Mouse (Mus musculus): ENCODE data around the gene Serinc3.
A peak's percentile ranks its signal among the peaks of the same experiment; 100 is the strongest.
"Not testable (repeated sequence)": the region's sequence is repeated elsewhere in the genome, so short reads cannot be mapped to it uniquely, and the experiment has no call there.

Serinc3 gene

DNA sequence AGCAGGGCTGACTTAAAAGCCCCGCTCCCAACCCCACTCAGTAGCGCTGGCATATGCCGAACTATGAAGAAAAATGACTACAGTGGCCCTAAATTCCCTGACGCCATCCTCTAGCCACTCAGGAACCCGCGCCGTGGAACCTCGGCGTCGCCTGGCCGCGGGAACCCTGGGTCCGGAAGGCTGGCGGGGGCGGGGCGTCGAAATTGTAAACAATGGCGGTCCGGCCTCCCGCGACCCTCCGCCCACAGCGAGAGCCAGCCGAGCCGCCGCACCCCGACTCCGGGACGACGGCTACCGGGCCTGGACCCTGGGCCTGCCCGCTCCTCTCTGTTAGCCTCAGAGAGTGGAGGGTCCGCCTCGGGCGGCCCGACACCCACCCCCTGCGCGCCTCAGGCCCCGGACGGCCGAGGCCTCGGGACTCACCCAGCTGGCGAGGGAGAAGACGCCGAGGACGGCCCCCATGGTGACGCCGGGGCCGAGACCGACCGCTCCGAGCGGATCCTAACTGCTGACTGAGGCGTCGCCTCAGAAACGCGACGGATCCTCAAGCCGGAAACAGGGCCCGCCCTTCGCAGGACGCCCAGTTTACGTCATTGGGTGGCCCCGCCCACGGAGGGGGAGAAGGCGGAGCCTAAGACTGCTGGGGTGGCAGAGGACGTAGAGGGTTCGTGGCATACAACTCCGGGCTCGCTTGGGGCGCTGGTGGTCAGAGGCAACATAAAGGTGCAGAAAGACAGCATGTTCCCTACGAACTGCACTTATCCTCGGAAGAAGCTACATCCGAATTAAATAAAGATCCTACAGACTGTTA lies at the start of gene Serinc3:
Gene Serinc3, minus strand, starts transcription at position 557 of the 811 bp plus-strand sequence.
- peak; percentile 99 for DNase-seq

DNA sequence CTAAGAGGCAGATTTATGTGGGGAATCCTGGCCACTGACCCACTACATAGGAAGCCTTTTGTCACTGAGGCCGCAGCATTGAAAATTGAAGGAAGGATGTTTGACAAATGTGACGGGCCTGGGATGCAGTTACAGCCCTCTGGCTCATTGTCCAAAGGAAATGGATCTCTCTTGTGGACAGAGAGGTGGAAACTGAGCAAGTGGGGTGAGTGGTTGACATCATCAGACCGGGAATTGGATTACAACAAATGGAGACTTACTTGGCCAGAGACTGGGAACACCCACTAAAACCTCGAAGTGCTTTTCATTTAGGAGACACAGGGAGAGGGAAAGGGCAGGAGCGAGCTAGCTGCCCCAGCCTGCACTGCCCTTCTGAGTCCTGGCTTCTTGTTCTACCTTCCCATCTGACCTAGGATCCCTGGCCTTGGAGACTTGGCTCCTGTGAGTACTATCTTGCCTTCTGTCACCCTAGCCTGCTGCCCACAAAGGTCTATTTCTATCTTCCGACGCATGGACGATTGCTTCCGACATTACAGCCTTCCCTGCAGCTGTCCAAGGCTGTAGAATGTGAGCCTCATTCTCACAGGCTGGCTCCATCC lies 48.9 kb upstream of the Serinc3 start:
- peak; percentile 35 for DNase-seq

DNA sequence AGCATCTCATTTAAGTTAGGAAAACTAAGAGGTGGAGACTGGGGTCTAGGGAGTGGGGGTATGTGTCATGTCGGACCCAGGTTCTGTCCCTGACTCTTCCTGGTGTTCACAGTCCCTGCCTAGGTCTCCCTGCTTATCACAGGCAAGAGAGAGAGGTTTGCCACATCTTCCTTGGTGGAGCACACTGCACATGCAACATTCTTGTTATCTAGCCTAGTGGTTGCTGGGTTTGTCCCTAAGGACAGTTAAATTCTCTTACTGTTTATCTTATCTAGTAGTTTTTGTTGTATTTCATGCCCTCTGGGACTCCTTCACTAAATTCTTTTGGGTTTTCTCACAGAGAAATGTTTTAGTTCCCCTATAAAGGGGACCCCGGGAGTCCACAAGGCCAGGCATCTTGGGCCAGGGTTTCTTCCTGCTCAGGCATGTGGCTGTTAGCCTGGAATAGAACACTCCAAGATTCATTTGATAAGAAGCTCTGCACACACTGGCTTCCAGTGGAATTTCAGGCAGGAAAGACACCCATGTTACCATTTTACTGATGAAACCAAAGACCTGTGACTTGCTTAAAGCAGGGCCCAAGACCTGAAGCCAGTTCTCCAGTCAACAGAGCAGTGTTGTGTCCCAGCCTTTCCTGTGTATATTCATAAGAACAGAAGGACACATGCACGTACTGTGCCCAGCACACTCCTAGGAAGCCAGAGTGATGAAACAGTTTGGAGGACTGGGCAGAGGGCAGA lies 48.1 kb upstream of the Serinc3 start:
- no peak for DNase-seq

DNA sequence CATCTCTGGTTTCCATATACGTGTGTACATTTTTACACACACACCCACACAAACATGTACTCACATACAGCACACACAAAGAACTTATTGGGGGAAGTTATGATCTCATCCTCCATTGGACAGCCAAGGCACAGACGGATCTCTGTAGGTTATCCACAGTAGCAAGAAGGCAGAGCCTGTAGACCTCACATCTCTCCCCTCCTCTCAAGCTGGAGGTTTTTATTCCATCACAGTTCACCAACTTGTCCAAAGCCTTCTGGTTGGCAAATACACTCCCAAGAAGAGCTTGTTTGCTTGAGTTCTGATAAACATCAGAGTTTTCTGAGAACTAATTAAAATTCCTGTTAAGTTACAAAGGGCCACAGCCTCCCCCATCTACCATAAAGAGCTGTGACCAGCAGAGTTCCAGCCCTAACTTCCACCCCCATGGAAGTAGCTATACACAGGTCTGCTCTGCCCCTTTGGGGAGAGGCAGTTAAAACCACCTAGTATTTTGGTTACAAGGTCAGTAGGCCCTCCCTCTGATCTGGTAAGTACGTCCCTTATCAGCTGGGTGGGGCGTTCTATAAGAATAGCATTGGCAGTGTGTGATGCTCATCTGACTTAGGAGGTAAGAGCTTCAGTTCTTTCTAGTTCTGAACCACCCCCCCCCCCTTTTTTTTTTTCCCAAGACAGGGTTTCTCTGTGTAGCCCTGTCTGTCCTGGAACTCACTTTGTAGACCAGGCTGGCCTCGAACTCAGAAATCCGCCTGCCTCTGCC lies 47.1 kb upstream of the Serinc3 start:
- no peak for DNase-seq

DNA sequence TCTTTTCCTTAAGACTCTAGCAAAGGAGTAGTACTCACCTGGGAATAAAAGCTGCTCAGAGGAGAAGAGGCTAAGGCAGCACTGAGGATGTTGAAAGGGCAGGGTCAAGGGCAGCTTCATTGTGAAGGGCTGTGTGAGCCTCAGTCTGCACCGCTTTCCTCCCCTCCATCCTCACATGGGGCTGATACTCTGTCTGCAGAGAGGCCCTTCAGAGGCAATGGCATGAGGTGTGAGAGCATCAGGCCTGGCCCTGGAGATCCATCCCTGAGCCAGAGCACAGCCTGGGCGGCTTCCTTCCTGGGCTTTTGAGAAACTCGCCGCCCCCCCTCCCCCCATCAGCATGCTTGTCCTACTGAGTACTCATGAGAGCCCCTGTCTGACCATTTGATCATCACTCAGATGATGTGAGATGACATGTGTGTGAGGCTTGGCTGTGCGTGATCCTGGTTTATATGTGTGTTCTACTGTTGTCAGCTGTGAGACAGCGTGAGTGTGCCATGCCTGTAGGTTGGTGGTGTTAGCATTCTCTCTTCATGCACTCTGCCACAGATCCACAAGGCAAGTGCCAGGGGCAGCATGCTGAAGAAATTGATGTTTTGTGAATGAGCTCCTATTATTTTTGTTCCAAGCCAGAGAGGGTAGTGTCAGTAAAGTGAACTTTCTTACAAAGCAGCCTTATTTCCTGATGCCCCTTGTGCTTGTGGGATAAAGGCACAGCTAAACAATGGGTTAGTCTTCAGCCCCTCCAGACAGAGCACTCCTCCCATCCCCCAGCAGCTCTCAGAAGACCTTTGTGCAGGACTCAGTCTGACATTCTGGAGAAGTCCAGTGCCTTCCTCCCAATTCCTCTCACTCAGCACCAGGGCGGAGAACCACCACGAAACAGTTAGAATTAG lies 45.7 kb upstream of the Serinc3 start:
- no peak for DNase-seq

DNA sequence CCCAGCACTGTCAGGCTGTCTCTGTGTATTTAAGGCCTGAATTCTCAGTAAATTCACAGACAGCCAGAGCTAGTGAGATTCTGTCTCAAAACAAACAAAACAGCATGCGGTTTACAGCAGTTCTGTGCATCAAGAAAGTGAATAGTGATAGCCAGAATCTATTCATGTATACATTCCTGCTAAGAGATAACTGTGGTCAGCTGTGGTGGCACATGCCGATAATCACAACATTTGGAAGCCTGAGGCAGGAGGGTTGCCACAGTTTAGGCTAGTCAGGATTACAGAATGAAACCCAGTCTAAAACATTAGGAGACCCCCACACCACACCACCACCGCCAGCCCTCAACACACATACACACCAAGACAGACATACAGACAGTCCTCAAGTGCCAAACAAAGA lies 44.8 kb upstream of the Serinc3 start:
- no peak for DNase-seq

DNA sequence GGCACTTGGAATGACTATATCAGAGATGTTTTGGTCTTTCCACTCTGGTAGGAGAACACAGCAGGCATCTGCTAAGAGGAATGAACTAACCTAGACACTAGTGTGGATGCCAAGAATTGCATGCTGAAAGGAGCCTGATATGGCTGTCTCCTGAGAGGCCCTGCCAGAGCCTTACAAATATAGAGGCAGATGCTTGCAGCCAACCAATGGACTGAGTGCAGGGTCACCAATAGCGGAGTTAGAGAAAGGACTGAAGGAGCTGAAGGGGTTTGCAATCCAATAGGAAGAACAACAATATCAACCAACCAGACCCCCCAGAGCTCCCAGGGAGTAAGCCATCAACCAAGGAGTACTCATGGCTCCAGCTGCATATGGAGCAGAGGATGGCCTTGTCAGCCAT lies 43.4 kb upstream of the Serinc3 start:
- not testable (repeated sequence) for DNase-seq

DNA sequence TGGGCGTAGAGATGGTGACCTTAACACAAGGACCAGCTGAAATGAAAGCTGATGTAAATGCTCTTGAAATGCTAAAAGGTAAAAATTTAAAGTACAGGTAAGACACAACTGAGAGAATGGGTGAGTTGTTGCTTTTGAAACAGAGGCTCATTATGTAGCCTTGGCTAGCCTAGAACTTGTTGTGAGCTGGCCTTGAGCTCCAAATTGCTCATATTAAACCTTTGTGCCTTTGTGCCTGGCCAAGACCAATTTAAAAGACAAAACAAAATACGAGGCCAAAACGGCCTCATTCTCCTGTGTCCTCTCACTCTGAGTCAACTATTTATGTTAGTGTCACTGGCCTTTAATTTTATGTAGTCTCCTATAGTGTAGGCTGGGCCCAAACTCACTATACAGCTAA lies 42.0 kb upstream of the Serinc3 start:
- no peak for DNase-seq

DNA sequence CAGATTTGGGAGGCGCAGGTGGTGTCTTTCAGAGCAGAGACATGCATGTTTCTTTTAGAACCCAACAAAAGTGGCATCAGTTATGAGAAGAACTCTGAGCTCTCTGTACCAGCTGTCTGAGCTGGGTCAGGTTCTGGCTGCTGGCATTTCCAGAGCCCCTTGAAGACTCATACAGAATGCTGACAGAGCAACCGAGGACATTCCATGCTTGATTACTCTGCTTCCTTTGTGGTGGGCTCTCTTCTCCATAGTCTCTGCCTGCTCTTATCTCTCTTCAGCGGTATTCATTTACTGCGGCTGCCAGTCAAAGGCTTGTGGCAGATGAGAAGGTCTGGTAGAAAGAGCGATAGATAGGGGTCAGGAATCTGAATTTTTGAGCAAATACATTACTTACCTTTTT lies 41.3 kb upstream of the Serinc3 start:
- DNase-seq, result no peak

DNA sequence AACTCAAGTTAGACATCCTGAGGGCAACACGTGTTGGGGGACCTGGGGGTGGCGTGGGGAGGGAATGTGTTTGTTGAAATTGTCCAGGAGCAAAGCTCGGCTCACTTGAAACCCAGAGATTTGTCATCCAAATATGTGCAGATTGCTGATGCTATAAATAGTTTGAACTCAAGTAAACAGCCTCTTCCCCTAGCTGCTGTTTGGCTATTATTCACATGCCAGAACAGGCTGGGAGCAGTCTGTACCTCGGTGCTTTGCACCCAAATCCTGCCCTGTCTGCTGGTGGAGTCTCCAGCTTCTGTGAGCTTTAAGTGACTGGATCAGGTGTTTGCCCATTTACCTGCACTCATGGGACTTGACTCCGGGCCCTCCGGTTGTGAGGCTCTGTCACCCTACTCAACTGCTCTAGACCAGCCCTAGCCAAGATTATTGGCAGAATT lies 40.9 kb upstream of the Serinc3 start:
- peak; percentile 64 for DNase-seq

DNA sequence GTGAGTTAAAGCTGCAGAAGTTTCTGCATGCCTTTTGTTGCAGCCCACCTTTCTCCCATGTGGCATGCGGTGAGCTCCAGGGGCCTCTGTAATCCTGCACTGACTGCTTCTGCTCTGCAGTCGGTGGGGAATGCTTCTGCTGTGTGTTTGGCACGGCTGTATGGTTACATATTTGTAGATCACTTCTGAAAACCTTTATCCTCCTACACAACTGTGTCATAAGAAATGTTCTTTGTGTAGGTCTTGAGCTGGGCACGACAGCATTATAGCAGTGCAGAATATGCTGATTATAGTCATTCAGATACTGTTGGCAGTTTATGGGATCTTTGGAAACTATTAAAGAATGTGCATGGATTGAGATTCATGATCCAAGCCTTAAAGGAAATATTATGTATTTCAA lies 40.4 kb upstream of the Serinc3 start:
- no peak for DNase-seq

DNA sequence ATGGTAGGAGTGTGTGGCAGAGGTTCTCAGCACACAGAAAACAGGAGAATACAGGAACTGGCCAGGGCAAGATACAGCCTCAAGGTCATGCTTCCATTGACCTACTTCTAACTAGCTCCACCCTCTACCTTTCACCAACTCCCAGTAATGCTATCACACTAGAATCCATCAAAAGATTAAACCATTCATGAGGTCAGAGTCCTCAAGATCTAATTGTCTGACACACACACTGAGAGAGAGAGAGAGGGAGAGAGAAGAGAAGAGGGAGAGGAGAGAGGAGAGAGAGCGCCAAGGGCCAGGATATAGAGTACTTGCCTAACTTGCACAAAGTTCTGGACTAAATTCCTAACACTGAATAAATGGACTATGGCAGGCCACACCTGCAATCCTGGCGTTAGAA lies 37.4 kb upstream of the Serinc3 start:
- no peak for DNase-seq

DNA sequence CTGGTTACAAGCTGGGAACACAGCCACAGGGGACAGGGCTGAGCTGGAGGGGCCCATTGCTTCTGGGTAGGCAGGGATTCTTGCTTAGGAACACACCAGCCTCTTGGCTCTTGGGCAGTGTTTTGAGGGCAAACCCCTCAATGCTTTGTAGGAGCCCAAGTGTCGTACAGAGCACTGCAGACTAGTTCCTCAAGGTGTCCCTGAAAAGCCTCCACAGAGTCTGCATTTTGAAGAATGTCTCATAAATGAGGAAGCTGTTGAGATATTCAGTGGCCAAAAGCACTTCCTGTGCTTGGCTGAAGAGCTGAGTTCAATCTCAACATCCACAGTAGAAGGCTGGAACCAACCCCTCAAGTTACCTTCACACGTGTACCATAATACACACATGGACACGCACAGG lies 31.8 kb upstream of the Serinc3 start:
- DNase-seq, result no peak

DNA sequence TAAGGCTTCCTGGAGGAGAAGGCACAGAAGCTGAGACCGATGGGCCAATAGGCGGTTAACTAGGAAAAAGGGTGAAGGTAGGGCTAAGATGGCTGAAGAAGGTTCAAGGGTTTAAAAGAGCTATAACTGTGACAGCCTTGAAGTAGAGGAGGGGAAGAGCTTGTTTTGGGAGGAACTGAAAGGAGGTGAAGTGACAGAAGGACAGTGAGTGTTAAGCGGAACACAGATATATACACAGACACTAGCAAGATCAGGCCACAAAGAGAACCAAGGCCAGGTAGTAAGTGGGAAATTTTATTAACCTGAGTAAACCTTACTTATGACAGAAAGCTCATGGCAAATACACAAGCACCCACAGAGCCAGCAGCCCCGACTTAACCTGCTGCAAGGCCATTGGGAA lies 31.4 kb upstream of the Serinc3 start:
- no peak for DNase-seq

DNA sequence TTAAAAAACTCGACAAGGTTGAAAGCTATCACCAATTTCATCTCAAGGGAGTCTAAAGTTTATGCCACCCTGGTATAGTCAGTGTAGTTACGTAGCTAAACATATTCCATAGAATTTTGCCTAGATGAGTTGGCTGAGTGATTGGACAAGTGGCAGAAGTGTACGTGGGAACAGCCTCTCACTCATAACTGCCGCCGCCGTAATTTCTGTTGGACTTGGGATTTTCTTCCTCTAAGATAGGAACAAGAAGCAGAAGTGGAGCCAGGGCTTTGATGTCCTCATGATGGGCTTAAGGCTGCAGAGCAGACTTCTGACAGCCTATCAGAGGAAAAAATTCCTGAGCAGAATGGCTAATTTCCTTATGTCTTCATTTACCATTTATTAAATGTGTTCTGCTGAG lies 30.7 kb upstream of the Serinc3 start:
- no peak for DNase-seq

DNA sequence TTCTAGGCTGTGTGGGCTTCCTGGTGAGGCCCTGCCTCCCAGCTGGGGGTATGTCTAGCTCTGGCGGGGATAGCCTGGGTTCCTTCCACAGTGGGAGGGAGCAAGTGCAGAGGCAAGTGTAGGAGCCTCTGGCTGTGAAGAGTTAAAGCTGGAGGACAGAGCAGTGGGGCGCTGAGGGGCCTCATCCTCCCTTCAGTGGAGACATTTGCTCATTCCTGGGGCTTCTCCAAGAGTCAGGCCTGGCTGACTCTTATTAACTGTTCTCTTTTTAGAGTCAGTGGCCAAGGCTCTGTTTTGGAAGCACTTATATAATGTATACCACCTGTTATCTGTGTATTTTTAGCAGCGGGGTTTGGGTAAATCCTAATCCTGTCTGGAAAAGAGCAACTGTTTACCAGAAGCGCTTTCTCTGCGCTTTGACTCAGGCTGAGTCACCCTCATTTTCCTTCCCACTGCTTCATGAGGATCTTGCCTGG lies 30.3 kb upstream of the Serinc3 start:
- peak; percentile 65 for DNase-seq

DNA sequence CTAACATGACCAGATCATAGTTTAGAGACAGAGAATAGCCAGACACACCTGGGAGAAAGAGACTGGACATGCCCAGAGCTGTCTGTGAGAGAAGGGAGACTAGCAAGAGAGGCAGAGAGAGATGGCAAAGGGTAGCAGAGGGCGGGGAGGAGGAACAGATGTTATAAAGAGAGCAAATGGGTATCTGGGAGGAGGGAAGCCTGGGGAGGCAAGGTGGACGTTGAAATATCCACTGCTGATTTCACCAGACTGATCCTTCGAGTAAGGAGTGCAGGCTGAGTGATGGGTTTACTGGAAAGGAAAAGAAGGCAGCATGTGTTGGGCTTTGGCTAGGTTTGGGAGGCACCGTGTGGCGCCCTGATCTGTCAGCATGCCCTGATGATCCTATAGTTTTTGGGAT lies 29.5 kb upstream of the Serinc3 start:
- no peak for DNase-seq

DNA sequence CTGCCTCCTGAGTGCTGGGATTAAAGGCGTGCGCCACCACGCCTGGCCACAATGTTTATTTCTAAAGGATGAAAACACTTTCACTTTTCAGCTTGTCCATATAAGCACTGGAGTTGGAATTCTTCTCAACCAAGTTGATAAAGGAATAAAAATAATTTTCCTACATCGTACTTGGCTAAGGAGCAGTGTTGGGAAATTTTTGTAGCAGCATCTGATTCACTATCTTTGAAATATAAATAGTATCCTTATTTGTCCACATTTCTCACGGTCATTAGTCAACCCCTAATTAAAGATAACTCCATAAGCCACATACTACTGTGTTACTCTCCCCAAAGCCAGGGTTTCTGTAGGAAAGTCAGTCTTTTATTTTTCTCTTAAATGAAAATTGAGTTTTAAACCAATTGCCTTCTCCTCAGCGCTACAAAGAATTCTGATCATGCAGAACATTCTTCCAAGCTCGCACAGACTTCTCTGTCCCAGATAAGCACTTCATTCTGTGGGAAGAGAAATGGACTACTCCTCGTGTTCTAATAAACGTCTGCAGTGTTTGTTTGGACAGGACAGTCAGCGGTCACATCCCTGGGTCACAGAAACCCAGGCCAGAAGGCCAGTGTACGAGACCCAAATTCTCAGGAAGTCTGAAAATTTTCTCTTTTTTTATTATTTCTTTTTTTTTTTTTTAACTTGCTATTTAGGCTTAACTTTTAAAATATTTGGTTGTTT lies 26.1 kb upstream of the Serinc3 start:
- DNase-seq, result no peak

DNA sequence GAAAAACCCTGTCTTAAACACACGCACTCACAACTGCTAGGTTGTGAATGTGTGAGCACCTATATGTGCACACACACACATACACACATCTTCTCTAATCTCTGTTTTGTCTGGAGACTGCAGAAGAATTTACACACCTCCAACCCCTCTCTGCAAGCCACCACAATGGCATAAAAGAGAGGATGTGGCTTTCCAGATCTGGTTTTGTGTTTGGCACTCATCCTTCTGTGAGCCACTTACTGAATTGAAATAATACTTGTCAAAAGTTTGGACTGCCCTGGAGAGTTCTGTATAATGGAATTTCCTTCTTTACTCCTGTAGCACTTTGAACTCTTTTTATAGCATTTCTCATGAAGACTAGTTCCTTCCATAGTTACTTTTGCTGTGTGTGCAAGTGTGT lies 22.1 kb upstream of the Serinc3 start:
- DNase-seq, result no peak

DNA sequence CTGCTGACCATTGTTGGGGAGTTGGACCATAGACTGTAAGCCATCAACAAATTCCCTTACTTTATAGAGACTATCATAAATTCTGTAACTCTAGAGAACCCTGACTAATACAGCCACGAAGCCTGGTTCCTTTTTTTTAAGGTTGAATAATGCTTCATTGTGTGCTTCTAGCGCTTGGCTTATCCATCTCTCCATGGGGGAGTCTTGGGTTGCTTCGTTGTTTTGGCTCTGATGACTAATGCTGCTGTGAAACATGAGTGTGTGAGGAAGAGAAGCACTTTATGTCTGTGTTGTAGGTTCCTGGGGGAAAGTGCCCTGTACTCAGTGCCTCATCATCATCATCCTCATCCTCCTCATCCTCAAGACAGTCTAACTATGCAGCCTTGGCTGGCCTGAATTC lies 19.0 kb upstream of the Serinc3 start:
- DNase-seq, result no peak

DNA sequence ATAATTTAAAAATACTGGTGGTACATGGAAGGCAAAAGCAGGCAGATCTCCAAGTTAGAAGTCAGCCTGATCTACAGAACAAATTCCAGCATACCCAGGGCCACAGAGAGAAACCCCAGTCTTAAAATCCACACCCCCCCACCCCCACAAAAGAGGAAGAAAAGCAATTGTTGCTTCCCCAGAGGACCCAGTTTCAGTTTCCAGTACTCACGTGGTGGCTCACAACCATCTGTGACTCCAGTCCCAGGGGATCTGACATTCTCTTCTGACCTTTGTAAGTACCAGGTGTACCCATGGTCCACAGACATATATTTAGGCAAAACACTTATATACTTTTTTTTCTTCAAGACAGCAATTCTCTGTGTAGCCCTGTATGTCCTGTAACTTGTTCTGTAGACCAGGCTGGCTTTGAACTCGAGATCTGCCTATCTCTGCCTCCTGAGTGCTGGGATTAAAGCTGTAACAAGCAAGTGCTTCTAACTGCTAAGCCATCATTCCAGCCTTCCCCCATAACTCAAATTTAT lies 17.8 kb upstream of the Serinc3 start:
- DNase-seq, result no peak
